Mouse (Mus musculus) gastrocnemius, postnatal 4 days (tissue): ENCODE measurements around the gene Slc35c1. TPM values are rescaled to one million over a fixed set of nuclear protein-coding genes. Genes with fewer than 3 reads are reported as not detected.

Experiments used
- DNase-seq, 2 experiments: peaks; one replicate each; pipeline ENCODE4 v3.0.0; 2021 to 2022; ENCODE audit warnings: low spot score in 2 of 2, mixed read lengths in 2 of 2
- total RNA-seq, 2 experiments: library from RNA; stranded (reverse); gene quantifications; 2 replicates each; pipeline ENCODE4 v1.2.3; 2021

The Slc35c1 gene
- total RNA-seq, 2 experiments from 2014 or later: 7.8 to 9.8 TPM

DNA sequence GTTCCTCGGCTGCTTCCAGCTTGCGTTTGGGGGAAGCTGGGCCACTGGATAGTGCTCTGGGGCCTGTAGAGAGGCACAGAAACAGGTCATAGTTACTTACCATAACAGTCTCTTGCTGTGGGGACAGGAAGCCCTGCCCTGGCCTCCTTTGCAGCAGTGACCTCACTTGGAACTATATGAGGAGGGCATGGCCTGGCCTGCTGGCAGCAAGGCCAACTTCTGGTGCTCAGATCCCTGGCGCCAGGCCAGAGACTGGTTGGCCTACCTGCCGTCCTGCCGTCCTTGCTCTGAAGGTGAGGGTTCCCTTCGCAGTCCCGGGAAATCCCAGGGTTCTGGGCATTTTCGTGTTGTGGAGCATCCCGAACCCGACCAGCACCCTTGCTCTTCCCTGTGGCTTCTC, 48.6 kb downstream of the Slc35c1 start:
- DNase-seq: no peak

DNA sequence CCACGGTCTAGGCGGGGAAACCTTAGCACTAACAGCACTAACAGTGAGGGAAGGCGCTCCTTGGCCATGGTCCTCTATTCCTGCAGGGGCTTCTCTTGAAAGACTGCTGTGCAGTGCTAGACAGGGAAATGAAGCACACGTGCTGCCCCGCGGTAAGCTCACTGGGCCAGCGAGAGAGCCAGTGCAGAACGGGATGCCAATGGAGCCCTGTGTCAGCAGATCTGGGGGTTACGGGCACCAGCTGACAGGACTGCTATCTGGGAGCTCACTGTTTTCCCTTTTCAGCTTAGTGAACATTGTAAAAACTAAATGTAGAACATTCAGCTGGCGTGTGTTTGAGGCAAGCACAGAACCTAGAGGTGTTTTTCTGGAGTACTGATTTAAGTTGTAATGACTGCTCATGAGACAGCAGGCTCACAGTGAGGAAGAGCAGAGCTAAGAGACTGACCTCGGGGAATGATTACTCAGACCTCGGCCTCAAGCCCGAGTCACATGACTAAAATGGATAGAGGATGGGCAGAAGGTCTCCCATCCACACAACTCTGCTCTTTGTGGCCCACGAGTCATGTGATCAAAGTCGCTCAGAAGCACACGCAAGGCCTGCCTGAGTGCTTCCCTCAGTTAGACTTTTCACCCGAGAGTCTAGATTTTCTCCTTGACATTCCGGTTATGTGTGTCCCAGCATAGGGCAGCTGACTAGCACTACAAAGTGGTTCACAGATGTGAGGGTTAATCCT, 51.9 kb downstream of the Slc35c1 start:
- no peak for DNase-seq

DNA sequence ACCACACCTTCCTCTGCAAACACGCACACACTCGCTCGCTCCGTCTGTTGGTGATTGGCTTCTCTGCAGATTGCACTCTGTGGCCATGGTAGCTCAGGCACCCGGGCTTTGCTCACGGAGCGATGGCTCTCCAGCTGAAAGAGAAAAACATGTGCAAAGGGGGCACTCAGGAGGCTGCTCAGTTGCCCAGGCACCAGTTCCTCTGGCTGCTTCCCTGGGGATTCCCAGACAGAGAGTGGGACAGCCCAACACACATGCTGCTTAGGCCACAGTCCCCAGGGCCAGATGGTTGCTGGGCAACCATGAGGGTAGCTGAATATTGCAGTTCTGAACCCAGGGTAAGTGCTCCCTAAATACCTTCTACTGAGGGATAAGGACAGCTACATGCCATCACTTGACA, 54.7 kb downstream of the Slc35c1 start:
- no peak for DNase-seq

- no peak for DNase-seq
Observed at GRCm38 (mm10) chr2:92404737-92405136, 55.6 kb downstream of the Slc35c1 start.

DNA sequence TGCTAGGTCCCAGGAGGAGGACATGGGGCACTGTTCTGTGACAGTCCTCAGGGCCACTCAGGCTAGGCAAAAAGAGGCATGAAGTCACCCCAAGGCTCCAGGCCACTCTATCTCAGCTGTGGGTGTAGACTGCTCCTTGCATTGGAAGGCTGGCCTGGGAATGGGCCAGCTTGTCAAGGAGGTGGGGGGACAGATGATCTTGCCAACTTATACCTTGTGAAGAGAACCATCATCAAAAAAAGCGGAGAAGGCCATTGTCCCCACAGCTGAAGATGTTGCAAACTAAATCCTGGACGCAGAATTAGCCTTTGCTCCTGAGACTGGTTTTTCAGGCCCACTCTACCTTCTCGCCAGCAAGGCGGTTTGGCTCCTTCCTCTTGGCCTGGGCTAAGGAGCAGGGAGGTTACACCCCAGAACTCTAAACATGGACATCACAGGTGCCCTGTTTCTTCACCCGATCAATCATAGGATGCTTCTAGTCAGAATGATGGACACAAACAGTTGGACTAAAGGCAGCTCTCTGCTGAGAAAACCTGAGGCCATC, 56.5 kb downstream of the Slc35c1 start:
- no peak for DNase-seq

Other genes with a start within 250 kb of the Slc35c1 start
- gene Pex16, start 85.9 kb downstream of the Slc35c1 start, total RNA-seq: 10 to 100 TPM; 23.0 to 23.1 TPM
- under 1 TPM in 1 of 2 experiments, not detected in 1; 0.47 TPM for gene Large2, start 85.7 kb downstream of the Slc35c1 start, total RNA-seq
- gene 1700029I15Rik, start 78.0 kb downstream of the Slc35c1 start, total RNA-seq: 1 to 10 TPM; 1.8 to 2.6 TPM
- gene Mapk8ip1, start 59.3 kb downstream of the Slc35c1 start, total RNA-seq: 10 to 100 TPM; 41.2 to 41.5 TPM
- 10 to 100 TPM; 47.6 to 59.3 TPM for gene Cry2, start 26.5 kb downstream of the Slc35c1 start, total RNA-seq
- 1 to 10 TPM; 7.9 to 8.8 TPM for gene Chst1, start 139.2 kb upstream of the Slc35c1 start, total RNA-seq